Mouse (Mus musculus) midbrain, embryonic 10.5 days (tissue): ENCODE results near the gene Glo1. TPM values are rescaled to one million over a fixed set of nuclear protein-coding genes. Genes with fewer than 3 reads are reported as not detected.
A peak's percentile ranks its signal among the peaks of the same experiment; 100 is the strongest.
"Not testable (repeated sequence)": the region's sequence is repeated elsewhere in the genome, so short reads cannot be mapped to it uniquely, and the experiment has no call there.

ENCODE experiments used
- DNase-seq: peaks from one replicate; pipeline ENCODE4 v3.0.0-alpha.2; 2017; ENCODE audit warnings: low spot score
- H3K27ac ChIP-seq: fragments of 300-500 bp; sonication (generic); replicated peaks from 2 replicates; pipeline ENCODE4 v1.5.1; 2016; ENCODE audit warnings: mild to moderate bottlenecking
- H3K27me3 ChIP-seq: fragments of 300-500 bp; sonication (generic); 2 replicates; pipeline ENCODE4 v1.6.1; 2016; ENCODE audit warnings: low read depth, mild to moderate bottlenecking; ENCODE audit not compliant: poor library complexity, severe bottlenecking
- H3K36me3 ChIP-seq: fragments of 300-500 bp; sonication (generic); 2 replicates; pipeline ENCODE4 v1.6.1; 2016; ENCODE audit warnings: mild to moderate bottlenecking, moderate library complexity
- H3K4me1 ChIP-seq: fragments of 300-500 bp; sonication (generic); 2 replicates; pipeline ENCODE4 v1.6.1; 2016
- H3K4me3 ChIP-seq: fragments of 300-500 bp; sonication (generic); 2 replicates; pipeline ENCODE4 v1.5.1; 2016; ENCODE audit warnings: mild to moderate bottlenecking, moderate library complexity
- H3K9me3 ChIP-seq: fragments of 300-500 bp; sonication (generic); replicated peaks from 2 replicates; pipeline ENCODE4 v1.6.1; 2016; ENCODE audit warnings: mild to moderate bottlenecking
- WGBS: fragments of 180-500 bp; shearing (Covaris S2); methylation state at CpG from one replicate; pipeline ENCODE4 v1.1.7; 2016; 5-methylcytosine and 5-hydroxymethylcytosine counted together
- polyA plus RNA-seq: library from polyadenylated mRNA; unstranded; fragments of >200 nt; fragmentation: Nextera tagmentation; extraction: Ambion mirVana; gene quantifications from 2 replicates; pipeline ENCODE4 v1.2.1, GENCODE M21; 2016

Gene Glo1
- polyA plus RNA-seq, 1 experiment from 2014 or later: 252 TPM

DNA sequence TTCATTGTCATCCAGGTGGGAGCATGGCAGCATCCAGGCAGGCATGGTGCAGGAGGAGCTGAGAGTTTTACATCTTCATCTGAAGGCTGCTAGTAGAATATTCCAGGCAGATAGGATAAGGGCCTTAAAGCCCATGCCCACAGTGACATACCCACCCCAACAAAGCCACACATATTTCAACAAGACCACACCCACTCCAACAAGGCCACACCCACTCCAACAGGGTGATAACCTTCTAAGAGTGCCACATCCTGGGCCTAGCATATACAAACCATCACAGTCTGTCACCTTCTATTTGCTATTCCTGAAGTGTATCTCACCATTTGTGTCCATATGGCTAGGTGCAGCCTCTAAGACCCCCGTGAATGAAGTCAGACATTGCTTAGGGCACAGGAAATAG is 11.0 kb upstream of the Glo1 start:
- H3K27ac ChIP-seq: peak overlapping the region; percentile 49; the same call in 1 of the 2 replicates
- H3K4me3 ChIP-seq: no peak overlapping the region
- H3K36me3 ChIP-seq: no peaks in the 10 kb centered on the region
- no peaks in the 10 kb centered on the region for H3K9me3 ChIP-seq
- WGBS: 73% methylated on average over 1 of the region's 1 CpGs
- peaks cover 23% of the 10 kb centered on the region for H3K4me1 ChIP-seq
- no peaks in the 10 kb centered on the region for H3K27me3 ChIP-seq
- DNase-seq: no peak

DNA sequence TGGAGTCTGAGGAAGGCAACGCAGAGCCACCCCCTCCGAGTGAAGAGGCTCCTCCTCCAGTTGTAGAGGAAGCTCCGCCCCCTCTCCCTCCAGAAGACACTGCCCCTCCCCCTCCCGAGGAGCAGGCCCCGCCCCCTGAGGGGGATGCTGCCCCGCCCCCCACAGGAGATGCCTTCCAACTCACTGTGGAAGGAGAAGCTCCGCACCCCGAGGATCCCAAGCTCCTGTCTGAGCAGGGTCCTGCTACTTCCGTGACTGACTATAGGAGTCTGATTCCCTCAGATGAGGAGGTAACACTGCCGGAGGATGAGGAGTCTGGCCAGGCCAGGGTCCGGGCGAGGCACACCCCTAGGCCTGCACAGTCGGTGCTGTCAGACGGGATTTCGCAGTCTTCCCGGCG is 8.7 kb upstream of the Glo1 start:
- peak; percentile 52 for DNase-seq
- Histone ChIP-seq H3K36me3 (no peaks in the 10 kb centered on the region), H3K27me3 (no peaks in the 10 kb centered on the region), H3K4me1 (peaks cover 23% of the 10 kb centered on the region), H3K4me3 (peak overlapping the region; percentile 42), H3K27ac (0 out of 2 replicates have a peak overlapping the region, but pooled peaks have one; percentile 10), H3K9me3 (no peaks in the 10 kb centered on the region)
- 19% methylated on average over 17 of the region's 17 CpGs for WGBS

DNA sequence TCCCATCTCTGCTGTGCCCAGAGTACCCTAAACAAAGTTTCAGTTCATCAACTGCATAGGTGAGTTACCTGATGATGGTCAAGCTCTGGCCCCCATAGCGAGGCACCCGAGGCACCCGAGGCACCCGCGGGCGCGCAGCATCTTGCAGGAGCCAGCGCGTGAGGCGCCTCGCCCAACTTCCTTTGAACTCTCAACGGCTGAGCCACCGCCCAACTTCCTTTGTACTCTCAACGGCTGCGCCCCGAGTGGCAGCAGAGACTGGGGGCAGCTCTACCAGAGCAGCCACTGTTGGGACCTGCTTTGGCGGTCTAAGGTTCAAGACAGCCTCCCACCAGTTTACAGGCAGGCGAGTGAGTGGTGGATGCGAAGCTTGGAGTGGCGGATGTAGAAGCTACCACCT is 2.5 kb downstream of the Glo1 start, which contains the start of gene Dnah8:
Gene Dnah8 (plus strand): TSS at position 223 of the 400 bp plus-strand sequence.
- H3K27ac ChIP-seq, H3K4me1 ChIP-seq, H3K4me3 ChIP-seq, H3K36me3 ChIP-seq, H3K27me3 ChIP-seq, DNase-seq, H3K9me3 ChIP-seq: not testable (repeated sequence)
- no CpG with 5 or more reads among the region's 20 CpGs for WGBS

DNA sequence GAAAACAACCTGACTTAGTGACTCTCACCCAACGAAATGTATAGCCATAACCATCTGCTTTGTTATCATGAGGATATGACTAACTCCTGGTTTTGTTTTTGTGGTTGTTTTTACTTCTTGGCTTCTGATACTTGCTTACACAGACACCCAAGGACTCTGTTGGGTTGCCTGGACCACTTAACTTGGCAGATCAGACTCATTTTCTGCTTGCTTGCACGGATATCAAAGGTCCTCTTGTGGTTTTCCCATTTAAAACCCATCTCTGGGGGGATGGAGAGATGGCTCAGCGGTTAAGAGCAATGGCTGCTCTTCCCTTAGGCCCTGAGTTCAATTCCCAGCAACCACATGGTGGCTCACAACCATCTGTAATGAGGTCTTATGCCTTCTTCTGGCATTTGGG is 3.5 kb downstream of the Glo1 start:
- no peak overlapping the region for H3K27ac ChIP-seq
- no peaks in the 10 kb centered on the region for H3K4me1 ChIP-seq
- no peak overlapping the region for H3K4me3 ChIP-seq
- H3K27me3 ChIP-seq: no peaks in the 10 kb centered on the region
- no peaks in the 10 kb centered on the region for H3K36me3 ChIP-seq
- no peaks in the 10 kb centered on the region for H3K9me3 ChIP-seq
- WGBS: 84% methylated on average over 3 of the region's 3 CpGs
- no peak for DNase-seq

DNA sequence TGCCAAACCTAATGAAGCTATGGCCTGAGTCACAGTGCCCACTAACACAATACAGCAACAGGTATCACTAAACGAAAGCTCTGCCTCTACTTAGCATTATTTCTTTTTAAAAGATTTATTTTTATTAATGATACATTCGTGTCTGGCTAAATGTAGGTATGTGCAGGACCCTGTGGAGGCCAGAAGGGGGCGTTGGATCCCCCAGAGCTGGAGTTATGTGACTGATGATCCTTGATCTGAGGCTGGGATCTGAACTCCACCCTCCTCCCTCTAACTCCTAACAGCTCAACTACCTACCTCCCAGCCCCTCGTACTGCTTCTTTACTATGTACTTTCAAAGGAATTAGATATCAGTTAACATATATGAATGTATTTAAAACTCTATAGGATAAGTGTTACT is 5.2 kb downstream of the Glo1 start:
- no peaks in the 10 kb centered on the region for H3K27me3 ChIP-seq
- no peak overlapping the region for H3K27ac ChIP-seq
- no peaks in the 10 kb centered on the region for H3K36me3 ChIP-seq
- no peak for DNase-seq
- no peaks in the 10 kb centered on the region for H3K4me1 ChIP-seq
- 74% methylated on average over 4 of the region's 4 CpGs for WGBS
- H3K4me3 ChIP-seq: no peak overlapping the region
- no peaks in the 10 kb centered on the region for H3K9me3 ChIP-seq

DNA sequence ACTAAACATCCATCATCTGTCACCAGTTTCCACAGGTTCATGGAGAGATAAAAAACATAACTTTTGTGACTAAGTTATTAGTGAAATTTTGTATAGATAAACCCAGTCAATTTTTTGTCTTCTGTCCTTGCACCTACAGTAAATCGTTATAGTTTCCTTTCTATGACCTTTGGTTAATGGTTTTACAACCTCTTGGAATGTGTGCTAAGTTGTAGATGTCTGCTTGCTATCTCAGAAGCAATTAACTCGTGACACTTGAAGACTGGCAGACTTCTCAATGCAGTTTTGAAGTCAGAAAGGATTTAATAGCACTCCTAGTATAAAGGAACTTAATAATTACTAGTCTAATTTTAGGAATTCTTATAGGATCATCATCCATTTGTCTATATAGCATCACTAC is 6.1 kb downstream of the Glo1 start:
- 75% methylated on average over 2 of the region's 2 CpGs for WGBS
- Histone ChIP-seq H3K27me3 (no peaks in the 10 kb centered on the region), H3K9me3 (no peaks in the 10 kb centered on the region), H3K27ac (no peak overlapping the region), H3K4me3 (no peak overlapping the region), H3K4me1 (no peaks in the 10 kb centered on the region), H3K36me3 (no peaks in the 10 kb centered on the region)
- DNase-seq: no peak

DNA sequence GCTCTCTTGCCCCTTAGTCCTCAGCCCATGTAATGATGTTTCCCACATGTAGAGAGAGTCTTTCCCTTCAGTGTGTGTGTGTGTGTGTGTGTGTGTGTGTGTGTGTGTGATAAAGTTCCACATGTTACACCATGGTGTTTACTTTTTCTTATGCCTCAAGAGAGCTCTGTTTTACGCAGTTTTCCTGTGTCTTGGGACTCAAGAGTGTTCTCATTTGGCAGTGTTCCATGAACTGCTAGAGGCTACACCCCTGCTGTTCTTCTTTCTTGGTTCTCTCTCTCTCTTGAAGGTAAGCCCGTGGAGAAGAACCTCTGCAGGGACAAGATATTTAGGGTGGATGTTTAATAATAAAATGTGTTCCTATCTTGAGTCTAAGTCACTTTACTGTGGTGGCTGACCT is 7.5 kb downstream of the Glo1 start:
- 69% methylated on average over 2 of the region's 2 CpGs for WGBS
- no peaks in the 10 kb centered on the region for H3K9me3 ChIP-seq
- H3K27ac ChIP-seq: no peak overlapping the region
- no peaks in the 10 kb centered on the region for H3K27me3 ChIP-seq
- H3K36me3 ChIP-seq: no peaks in the 10 kb centered on the region
- no peak overlapping the region for H3K4me3 ChIP-seq
- H3K4me1 ChIP-seq: no peaks in the 10 kb centered on the region
- DNase-seq: no peak

DNA sequence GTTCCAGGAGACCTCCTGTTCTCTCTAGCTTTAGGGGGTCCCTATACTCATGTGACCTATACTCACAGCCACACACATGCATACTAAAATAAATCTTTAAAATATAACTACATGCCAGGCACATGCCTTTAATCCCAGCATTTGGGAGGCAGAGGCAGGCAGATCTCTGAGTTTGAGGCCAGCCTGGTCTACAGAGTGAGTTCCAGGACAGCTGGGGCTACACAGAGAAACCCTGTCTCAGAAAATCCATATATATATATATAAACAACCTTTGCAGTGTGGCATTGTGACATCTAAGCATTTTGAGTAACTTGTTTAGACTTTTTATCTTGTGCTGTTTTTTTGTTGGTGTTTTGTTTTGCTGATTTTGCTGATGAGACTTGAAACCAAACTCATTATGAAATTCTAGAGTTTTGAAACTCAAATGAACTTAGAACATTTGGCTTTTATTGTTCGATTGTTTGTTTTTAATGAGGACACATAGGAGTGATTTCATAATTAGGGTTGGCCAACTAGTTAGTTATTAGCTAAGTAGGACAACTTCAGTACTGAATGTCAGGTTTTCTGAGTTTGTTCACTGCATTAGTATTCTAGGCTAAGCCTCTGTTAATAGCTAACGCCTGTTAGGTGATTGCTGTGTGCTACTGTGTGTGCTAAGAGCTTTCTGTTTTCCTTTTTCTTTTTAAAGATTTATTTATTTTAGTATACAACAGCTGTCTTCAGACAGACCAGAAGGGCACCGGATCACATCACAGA is 8.4 kb downstream of the Glo1 start:
- 81% methylated on average over 3 of the region's 3 CpGs for WGBS
- H3K36me3 ChIP-seq: no peaks in the 10 kb centered on the region
- H3K4me3 ChIP-seq: no peak overlapping the region
- H3K9me3 ChIP-seq: no peaks in the 10 kb centered on the region
- H3K27ac ChIP-seq: no peak overlapping the region
- no peaks in the 10 kb centered on the region for H3K27me3 ChIP-seq
- no peak for DNase-seq
- H3K4me1 ChIP-seq: no peaks in the 10 kb centered on the region

DNA sequence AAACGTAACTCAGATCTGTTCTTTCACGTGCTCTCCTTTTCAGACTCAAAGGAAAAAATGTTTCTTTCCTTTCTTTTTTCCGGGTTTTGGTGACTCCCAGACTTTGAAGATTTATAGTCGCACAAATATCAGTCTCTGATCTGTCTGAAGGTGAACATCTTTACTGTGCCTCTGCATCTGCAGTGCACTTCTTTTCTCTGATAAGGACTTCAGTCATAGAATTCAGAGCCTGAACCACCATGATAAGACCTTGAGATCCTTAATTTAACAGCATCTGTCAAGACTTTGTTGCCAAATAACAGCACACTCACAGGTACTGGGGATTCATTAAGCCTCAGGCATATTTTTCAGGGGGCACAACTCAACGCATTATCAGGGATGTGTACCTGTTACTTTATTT is 10.5 kb downstream of the Glo1 start:
- Histone ChIP-seq H3K27me3 (no peaks in the 10 kb centered on the region), H3K27ac (no peak overlapping the region), H3K36me3 (no peaks in the 10 kb centered on the region), H3K9me3 (no peaks in the 10 kb centered on the region), H3K4me1 (peaks cover 11% of the 10 kb centered on the region), H3K4me3 (no peak overlapping the region)
- 88% methylated on average over 5 of the region's 5 CpGs for WGBS
- DNase-seq: no peak

DNA sequence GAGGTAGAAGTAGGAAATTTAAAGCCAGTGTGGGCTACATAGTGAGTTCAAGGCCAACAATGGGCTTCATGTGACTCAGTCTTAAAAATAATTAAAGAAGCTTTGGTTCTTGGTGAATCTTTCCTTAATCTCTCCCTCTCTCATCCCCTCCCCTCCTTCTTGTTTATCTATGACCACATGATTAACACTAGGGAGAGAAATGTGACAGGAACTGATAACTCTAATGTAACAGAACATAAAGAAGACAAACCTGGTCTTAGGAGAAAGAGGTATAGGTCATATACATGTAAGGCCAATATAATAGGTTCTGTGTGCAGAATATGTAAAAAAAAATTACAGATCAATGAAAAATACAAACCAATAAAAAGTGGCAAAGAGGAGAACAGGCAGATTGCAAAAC is 13.3 kb downstream of the Glo1 start:
- Histone ChIP-seq H3K4me3 (no peak overlapping the region), H3K27me3 (no peaks in the 10 kb centered on the region), H3K9me3 (no peaks in the 10 kb centered on the region), H3K4me1 (peaks cover 29% of the 10 kb centered on the region), H3K36me3 (peaks cover 6% of the 10 kb centered on the region; the same call in 1 of the 2 replicates), H3K27ac (0 out of 2 replicates have a peak overlapping the region, but pooled peaks have one; percentile 1)
- DNase-seq: no peak

DNA sequence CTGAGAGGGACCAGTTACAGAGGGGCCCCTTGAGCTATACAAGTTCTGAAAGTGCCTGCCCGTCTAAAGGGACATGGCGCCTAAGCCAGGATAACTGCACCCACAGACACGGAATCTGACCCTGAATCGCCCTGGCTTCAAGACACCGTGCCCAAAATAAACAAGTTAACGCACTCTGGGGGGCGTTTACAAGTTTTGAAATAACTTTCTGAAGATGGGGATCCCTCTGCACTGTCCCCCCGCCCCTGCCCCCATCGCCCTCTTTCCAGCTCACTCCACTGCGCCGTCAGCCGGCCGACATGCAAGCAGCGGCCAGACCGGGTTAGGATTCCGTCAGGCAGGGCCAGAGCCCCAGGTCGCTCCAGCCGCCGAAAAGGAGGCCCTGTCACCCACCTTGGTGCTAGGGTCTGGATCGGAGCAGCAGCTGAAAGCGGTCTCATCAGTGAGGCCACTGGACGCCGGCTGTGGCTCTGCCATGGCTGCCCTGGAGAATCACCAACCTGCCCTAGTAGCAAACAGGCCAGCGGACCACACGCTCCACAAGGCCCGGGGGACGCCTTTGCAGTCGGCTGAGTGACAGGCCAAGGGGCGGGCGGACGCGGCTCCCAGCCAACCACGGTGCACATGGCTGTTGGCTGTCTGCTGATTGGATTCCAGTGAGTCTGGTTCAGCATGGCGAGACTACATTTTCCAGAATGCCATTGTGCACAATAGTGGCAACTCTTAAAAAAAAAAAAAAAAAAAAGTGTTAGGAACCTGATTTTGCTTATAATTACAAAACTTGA is 14.4 kb downstream of the Glo1 start:
- Histone ChIP-seq H3K9me3 (no peaks in the 10 kb centered on the region), H3K4me3 (peak overlapping the region; percentile 76), H3K36me3 (peaks cover 9% of the 10 kb centered on the region), H3K27ac (peak overlapping the region; percentile 96), H3K27me3 (no peaks in the 10 kb centered on the region), H3K4me1 (peaks cover 40% of the 10 kb centered on the region)
- peak; percentile 97 for DNase-seq
- under 1% methylated on average over 34 of the region's 34 CpGs for WGBS

DNA sequence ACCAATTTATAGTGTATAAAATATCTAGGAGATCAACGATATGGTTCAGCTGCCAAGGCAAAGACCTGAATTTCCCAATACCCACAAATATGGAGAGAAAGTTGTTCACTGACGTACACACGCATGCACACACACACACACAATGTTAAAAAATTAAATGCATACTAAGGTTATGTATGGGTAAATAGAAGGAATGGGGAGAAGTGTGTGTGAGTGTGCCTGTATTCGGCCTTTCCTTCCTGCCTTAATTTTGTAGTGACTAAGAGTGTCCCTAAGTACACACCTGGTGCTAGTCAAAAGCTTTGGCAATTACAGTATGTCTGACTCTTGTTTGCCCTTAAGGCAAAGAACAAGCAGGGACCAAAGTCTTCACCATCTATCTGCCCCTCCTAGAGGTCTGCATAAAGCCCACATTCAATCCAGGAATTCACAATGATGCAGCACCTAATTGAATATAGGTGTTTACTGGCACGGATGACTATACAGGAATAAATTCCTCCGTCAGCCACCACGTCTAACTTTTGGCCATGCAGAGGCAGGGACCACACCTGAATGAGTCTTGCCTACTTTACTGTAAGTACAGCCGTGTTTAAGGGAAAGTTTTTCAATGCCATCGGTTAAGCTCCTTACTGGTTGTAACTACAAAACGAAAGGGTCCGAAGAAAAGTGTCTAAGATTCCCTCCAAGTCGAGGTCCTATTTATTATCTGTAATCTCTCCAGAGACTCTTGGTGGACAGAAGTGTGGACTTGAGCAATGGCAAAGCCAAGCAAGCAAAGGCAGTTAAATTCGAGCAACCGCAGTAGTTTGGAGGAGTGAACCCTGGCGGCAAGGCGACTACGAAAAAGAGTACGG is 15.2 kb downstream of the Glo1 start:
- no peak for DNase-seq

More for the DNA sequence above, 15.2 kb downstream of the Glo1 start:
- H3K27me3 ChIP-seq: no peaks in the 10 kb centered on the region
- H3K4me1 ChIP-seq: peaks cover 46% of the 10 kb centered on the region
- H3K9me3 ChIP-seq: no peaks in the 10 kb centered on the region
- H3K27ac ChIP-seq: peak overlapping the region; percentile 96
- peaks cover 13% of the 10 kb centered on the region for H3K36me3 ChIP-seq
- peak overlapping the region; percentile 76 for H3K4me3 ChIP-seq
- 27% methylated on average over 18 of the region's 18 CpGs for WGBS
